Mouse (Mus musculus): Measurements from ENCODE around the gene Reg2.
"Not testable (repeated sequence)": the region's sequence is repeated elsewhere in the genome, so short reads cannot be mapped to it uniquely, and the experiment has no call there.

Gene Reg2

DNA sequence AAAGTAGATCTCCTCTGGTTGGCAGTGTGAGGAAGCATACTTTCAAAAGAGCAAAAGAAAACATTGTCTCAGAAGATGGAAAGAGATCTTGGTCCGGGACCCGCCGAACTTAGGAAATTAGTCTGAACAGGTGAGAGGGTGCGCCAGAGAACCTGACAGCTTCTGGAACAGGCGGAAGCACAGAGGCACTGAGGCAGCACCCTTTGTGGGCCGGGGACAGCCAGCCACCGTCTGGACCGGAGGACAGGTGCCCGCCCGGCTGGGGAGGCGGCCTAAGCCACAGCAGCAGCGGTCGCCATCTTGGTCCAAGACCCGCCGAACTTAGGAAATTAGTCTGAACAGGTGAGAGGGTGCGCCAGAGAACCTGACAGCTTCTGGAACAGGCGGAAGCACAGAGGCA, at the start of gene Reg2:
TSS of gene Reg2 (plus strand) at position 301 of the 400 bp plus-strand sequence.
- not testable (repeated sequence) for DNase-seq

DNA sequence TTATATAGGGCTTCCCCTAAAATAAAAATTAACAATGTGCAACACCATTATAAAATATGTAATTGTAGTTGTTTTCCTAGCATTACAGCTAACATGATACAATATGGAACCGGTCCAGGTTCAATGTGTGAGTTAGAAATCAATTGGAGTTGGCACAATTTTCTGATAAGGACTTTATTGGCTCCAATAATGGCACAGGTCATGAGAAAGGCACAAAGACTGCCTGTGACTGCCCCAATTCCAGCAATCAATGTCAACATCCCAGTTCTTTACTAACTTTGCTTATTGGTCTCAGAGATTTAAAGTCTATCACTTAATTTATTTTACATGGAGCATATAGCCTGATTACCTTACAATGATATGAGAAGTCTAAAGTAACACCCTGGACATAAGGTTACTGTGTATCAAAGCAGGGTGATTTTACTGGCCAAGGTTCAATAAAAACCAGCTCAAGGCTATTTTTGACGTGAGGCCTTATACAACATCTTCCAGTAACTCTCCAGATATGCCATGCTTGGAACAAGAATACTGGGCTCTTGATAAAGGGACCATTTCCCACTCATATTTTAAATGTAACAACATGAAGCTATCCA, 33.4 kb upstream of the Reg2 start:
- DNase-seq: no peak

DNA sequence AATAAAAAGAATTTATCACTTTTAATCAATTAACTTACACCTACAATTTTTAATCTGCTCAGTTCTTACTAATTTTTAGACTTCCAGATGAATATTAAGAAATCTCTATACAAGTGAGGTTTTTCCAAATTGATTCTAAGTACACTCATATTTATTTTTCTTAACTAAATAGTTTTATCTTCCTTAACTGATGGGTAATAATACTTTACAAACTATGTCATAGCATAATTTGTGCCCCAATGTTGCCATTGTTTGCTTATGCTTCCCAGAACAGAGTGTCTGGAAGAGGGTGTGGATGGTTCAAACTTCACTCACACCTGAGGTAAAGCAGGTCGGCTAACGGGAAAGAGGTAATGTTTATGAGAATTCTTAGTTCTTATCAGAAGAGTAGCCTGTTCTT, 25.1 kb upstream of the Reg2 start, which contains the start of gene Reg3b:
TSS of gene Reg3b (plus strand) at position 301 of the 400 bp plus-strand sequence.
- DNase-seq: no peak

DNA sequence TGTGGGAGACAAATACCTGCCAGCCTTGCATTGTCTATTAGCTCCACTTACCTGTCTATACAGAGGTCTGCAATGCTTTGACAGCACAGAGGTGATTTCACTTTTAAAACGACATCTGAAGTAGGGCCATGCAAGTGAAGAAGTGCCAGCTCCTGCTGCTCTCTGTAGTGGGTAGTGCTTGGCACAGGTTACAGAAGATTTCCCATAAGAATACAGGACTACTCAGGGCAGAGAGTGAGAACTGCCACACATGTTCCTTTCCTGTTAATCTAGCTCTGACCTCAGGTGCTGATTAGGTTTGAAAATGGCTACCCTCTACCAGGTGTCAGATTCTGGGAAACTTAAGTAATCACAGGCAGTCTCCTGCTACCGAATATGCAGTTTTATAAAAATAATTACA, 16.7 kb upstream of the Reg2 start, which contains the start of gene Reg3d:
TSS of gene Reg3d (minus strand) at position 101 of the 400 bp plus-strand sequence.
- DNase-seq: no peak

DNA sequence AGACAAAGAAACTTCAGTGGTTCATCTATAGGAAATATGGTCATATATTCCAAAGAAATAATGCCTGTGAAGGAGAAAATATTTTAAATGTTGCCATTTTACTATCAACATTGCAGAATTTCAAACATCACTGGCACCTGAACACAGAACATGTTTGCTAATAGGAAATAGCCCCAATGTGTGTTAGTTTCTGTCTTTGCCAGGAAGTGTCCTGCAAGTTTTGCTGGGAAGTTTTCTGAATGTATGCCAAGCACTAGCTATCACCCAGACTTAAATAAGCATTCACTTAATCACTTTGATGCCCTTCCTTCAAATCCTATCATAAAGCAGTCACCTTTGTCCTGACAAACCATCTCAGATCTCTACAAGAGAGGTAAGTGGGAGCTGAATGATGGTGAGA, 15.0 kb upstream of the Reg2 start, which contains the start of gene Reg3a:
TSS of gene Reg3a (plus strand) at position 301 of the 400 bp plus-strand sequence.
- DNase-seq: no peak

DNA sequence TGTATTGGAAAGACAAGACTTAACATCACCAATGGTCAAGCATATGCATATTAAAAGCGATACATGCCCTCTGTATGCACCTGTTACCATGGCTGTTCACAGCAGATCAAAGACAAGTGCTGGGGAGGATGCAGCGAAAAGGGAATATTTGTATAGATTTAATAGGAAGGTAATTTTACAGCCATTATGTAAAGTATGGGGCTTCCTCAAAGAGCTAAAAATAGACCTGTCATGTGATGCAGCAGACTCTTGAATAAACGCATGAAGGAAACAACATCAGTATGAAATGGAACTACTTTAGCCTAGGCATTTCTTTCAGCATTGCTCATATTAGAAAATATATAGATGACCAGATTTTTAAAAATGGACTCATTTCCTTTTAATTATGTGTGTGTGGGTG, 9.8 kb upstream of the Reg2 start:
- no peak for DNase-seq

DNA sequence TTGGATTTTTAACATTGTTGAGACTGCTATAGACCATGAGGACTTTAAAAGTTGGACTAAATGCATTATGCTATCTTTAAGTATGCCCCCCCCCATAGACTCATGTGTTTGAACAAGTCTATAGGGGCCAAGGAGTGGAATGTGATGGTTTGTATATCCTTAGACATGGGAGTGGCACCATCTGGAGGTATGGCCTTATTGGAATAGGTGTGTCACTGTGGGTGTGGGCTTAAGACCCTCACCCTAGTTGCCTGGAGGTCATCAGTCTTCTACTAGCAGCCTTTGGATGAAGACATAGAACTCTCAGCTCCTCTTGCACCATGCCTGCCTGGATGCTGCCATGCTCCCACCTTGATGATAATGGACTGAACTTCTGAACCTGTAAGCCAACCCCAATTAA, 27.0 kb downstream of the Reg2 start, which contains the start of gene Reg1:
TSS of gene Reg1 (plus strand) at position 301 of the 400 bp plus-strand sequence.
- DNase-seq: not testable (repeated sequence)

DNA sequence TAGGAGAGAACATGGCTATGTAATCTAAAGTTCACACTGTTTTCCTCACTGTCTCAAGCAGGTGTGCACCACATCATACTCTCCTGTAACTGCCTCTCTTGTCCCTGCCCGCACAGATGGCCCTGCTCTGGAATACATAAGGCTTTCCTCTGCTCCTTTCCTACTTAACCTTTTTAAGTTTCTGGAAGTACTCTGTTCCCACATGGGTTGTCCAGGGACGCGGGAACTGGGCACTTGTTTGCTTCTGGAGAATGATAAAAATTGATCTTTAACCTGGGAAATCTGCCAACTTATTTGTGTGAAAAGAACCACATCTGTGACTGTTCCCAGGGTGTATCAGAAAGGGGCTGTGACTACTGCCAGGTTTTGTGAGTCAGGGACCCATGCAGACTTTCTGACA, 30.1 kb downstream of the Reg2 start:
- DNase-seq: no peak

DNA sequence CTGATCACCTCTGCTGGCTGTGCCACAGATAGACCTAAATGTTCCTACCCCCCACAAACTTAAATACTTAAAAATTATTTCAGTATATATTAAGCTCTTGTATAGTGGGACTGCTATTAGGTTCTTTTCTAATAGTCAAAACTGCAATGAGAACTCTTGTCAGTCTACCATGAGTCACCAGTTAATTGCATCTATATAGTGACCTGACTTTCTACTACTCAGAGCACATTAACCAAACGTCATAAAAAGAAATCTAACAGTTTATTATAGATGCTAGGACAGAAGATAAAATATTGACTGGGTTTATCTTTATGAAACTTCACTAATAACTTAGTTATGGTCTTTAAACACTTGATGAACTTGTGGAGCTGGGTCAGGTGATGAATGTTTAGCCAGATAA, 51.8 kb downstream of the Reg2 start:
- no peak for DNase-seq

DNA sequence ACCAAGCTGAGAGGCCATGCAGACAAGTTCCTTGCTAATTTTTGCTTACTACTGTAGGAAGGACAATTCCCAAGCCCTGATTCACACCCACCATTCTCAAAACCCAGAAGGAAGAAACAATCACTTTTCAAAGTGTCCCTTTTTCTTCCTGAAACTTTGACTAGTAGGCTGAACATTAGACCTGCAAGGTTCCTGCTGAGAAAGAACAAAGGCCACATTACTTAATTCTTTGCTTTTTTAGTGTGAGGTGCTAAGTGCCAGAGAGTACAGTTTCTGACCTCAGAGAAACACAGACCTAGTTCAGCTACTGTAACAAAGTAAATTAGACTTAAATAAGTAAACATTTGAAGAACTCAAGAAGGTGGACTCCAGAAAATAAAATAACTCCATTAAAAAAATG, 53.0 kb downstream of the Reg2 start:
- DNase-seq: no peak

DNA sequence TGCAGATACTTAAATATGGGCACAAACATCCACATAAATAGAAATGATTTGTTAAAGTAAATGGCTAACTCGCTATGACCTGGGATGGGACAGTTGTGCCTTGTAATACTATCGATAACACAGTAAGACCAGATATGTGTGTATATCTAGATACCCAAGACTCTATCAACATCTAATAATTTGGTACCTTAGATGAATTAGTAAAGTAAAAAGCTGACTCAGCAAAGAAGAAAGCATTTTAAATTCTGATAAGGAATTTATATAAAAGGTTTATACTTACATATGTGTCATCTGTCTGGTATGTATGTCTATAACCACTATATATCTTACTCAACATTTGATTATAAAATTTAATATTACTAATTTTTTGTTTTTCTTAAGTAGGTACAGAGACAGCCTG, 57.4 kb downstream of the Reg2 start:
- no peak for DNase-seq

Measured in cerebellum, postnatal 25 days (tissue).